Mouse (Mus musculus) midbrain, embryonic 11.5 days (tissue): ENCODE results near the gene Upk3bl. TPM values are rescaled to one million over a fixed set of nuclear protein-coding genes. Genes with fewer than 3 reads are reported as not detected.
"Not testable (repeated sequence)": the region's sequence is repeated elsewhere in the genome, so short reads cannot be mapped to it uniquely, and the experiment has no call there.

Experiments
- ATAC-seq: fragments of 200-750 bp; cut with Nextera tagmentation; 2 replicates; pipeline ENCODE4 v1.8.0; 2017; ENCODE audit warnings: moderate TSS enrichment, moderate library complexity; ENCODE audit not compliant: low FRiP score
- DNase-seq: peaks from one replicate; pipeline ENCODE4 v3.0.0; 2015; ENCODE audit warnings: low spot score; ENCODE audit errors: missing footprints
- H3K27ac ChIP-seq: fragments of 300-500 bp; sonication (generic); 2 replicates; pipeline ENCODE4 v1.5.1; 2014; ENCODE audit warnings: low read depth, low read length
- H3K27me3 ChIP-seq: fragments of 300-500 bp; sonication (generic); 2 replicates; pipeline ENCODE4 v1.6.1; 2014; ENCODE audit warnings: mild to moderate bottlenecking, low read length, moderate library complexity, mixed read lengths; ENCODE audit not compliant: control insufficient read depth, insufficient read depth
- H3K36me3 ChIP-seq: fragments of 300-500 bp; sonication (generic); 2 replicates; pipeline ENCODE4 v1.6.1; 2014; ENCODE audit warnings: mild to moderate bottlenecking, low read length, moderate library complexity, mixed read lengths; ENCODE audit not compliant: control insufficient read depth, insufficient read depth
- H3K4me1 ChIP-seq: fragments of 300-500 bp; sonication (generic); 2 replicates; pipeline ENCODE4 v1.6.1; 2014; ENCODE audit warnings: low read length; ENCODE audit not compliant: control insufficient read depth, insufficient read depth
- H3K4me2 ChIP-seq: fragments of 300-500 bp; sonication (generic); 2 replicates; pipeline ENCODE4 v1.6.1; 2014; ENCODE audit warnings: mild to moderate bottlenecking, moderate library complexity
- H3K4me3 ChIP-seq: fragments of 300-500 bp; sonication (generic); 2 replicates; pipeline ENCODE4 v1.5.1; 2014; ENCODE audit warnings: low read depth, low read length
- H3K9ac ChIP-seq: fragments of 300-500 bp; sonication (generic); 2 replicates; pipeline ENCODE4 v1.6.1; 2014; ENCODE audit warnings: low read length
- H3K9me3 ChIP-seq: fragments of 300-500 bp; sonication (generic); 2 replicates; pipeline ENCODE4 v1.6.1; 2016; ENCODE audit warnings: low read length; ENCODE audit not compliant: control insufficient read depth
- WGBS: fragments of 180-500 bp; shearing (Covaris S2); extraction: QIAGEN DNeasy Blood & Tissue Kit; methylation state at CpG from one replicate; pipeline ENCODE4 v1.1.7; 2014; 5-methylcytosine and 5-hydroxymethylcytosine counted together
- polyA plus RNA-seq: library from polyadenylated mRNA; unstranded; fragments of >200 nt; fragmentation: Nextera tagmentation; extraction: Ambion mirVana; gene quantifications from 2 replicates; pipeline ENCODE4 v1.2.1, GENCODE M21; 2014

Gene Upk3bl
- polyA plus RNA-seq, 1 experiment from 2014 or later, result 0.29 TPM

DNA sequence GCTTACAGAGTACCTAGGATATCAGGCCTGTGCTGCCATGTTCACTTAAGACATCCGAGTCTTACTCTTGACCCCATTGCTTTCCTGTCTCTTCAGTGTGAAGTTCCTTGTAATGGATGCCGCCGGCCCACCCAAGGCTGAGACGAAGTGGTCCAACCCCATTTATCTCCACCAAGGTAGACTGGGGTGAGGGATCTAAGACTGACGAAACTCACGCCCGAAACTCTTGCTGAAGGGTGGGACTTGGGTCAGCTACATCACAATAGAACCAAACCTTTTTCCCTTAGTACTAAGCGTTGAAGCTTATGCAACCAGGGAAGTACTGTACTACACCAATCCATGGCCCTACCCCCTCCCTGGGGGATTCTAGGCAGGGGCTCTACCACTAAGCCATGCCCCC, 12.6 kb upstream of the Upk3bl start:
- no peak overlapping the region for H3K27ac ChIP-seq
- H3K4me1 ChIP-seq, result no peaks in the 10 kb centered on the region; the same call in 1 of the 2 replicates
- H3K36me3 ChIP-seq, result no peaks in the 10 kb centered on the region
- DNase-seq (no peak), ATAC-seq (no peak)
- H3K4me2 ChIP-seq, result no peak overlapping the region
- H3K9me3 ChIP-seq, result no peaks in the 10 kb centered on the region
- no peak overlapping the region for H3K4me3 ChIP-seq
- H3K27me3 ChIP-seq, result no peaks in the 10 kb centered on the region
- no peak overlapping the region for H3K9ac ChIP-seq
- 96% methylated on average over 8 of the region's 8 CpGs for WGBS

DNA sequence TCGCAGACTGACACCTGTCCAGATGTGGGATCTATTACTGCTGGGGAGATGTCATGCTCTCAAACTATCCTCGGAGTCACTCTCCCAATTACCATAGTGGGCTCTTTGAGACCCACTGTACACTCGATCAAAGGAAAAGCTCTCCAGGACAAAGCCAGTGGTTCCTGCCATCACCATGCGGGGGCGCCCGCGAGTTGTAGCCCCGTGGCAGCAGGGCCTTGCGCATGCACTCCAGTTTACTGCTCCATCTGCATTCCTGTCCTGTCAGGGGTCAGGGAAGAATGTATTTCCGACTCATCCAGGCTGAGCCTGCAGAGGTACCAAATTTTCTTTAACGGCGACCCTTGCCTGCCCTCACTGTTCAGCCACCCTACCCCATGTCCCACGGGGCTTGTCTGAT, 9.4 kb upstream of the Upk3bl start:
- WGBS, result 69% methylated on average over 13 of the region's 13 CpGs
- DNase-seq (no peak), ATAC-seq (no peak)
- Histone ChIP-seq H3K27me3 (no peaks in the 10 kb centered on the region), H3K4me1 (no peaks in the 10 kb centered on the region; the same call in 1 of the 2 replicates), H3K27ac (no peak overlapping the region), H3K4me3 (no peak overlapping the region), H3K9me3 (no peaks in the 10 kb centered on the region), H3K9ac (no peak overlapping the region), H3K36me3 (no peaks in the 10 kb centered on the region), H3K4me2 (no peak overlapping the region)

DNA sequence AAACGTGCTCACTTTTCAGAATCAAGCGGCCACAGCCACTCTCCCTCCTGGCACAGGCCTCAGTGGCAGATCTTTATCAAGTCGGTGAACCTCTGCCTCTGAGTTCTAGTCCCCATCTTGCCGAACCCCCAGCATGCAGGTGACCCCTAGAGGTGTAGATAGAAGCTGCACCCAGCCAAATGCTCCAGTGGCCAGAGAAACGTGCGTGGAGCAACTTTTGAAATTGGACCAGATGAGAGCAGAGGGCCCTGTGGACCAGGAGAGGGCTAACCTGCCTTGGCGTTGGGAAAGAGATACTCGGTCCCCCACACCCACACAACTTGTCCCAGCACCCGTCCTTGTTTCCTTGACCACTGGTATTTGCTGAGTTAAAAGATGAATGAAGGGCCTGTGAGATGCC, 8.9 kb upstream of the Upk3bl start:
- Histone ChIP-seq H3K4me1 (no peaks in the 10 kb centered on the region; the same call in 1 of the 2 replicates), H3K9ac (no peak overlapping the region), H3K36me3 (no peaks in the 10 kb centered on the region), H3K4me2 (no peak overlapping the region), H3K27ac (no peak overlapping the region), H3K9me3 (no peaks in the 10 kb centered on the region), H3K4me3 (no peak overlapping the region), H3K27me3 (no peaks in the 10 kb centered on the region)
- 46% methylated on average over 9 of the region's 9 CpGs for WGBS
- DNase-seq (peak; percentile 89), ATAC-seq (no peak)

DNA sequence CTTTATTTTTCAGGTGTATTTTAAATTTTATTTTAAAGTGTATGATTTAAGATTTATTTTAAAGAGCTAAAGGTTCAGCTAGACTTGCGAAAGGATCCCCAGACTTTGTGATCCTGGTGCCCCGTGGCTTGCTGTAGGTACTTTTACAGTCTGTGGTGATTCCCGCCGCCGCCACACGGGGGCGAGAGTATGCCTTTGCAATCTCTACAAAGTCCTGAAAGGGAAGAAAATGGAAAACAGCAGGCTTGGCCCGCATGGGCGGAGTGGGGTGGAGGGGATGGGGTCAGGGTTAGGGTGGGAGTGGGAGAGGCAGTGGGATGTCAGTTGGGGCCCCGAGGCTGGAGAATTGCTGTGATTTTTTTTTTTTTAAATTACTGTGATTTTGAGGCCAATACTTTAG, 8.3 kb upstream of the Upk3bl start:
- H3K9ac ChIP-seq, result no peak overlapping the region
- H3K36me3 ChIP-seq, result no peaks in the 10 kb centered on the region
- no peaks in the 10 kb centered on the region for H3K27me3 ChIP-seq
- H3K4me2 ChIP-seq, result no peak overlapping the region
- DNase-seq, result peak; percentile 99
- WGBS, result 6% methylated on average over 10 of the region's 10 CpGs
- ATAC-seq, result 0 out of 2 replicates have a peak, but pooled peaks have one; percentile 57
- H3K4me1 ChIP-seq, result no peaks in the 10 kb centered on the region; the same call in 1 of the 2 replicates
- H3K27ac ChIP-seq, result no peak overlapping the region
- H3K9me3 ChIP-seq, result no peaks in the 10 kb centered on the region
- H3K4me3 ChIP-seq, result no peak overlapping the region

DNA sequence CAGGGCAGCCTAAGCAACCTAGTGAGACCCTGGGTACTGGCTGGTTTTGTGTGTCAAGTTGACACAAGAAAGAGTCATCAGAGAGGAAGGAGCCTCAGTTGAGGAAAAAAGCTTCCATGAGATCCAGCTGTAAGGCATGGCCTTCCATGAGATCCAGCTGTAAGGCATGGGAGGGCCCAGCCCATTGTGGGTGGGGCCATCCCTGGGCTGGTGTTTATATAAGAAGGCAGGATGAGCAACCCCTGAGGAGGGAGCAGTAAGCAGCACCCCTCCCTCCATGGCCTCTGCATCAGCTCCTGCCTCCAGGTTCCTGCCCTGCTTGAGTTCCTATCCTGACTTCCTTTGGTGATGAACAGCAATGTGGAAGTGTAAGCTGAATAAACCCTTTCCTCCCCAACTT, 5.8 kb upstream of the Upk3bl start:
- not testable (repeated sequence) for DNase-seq, H3K4me2 ChIP-seq, H3K4me3 ChIP-seq, H3K27me3 ChIP-seq, ATAC-seq, H3K9ac ChIP-seq, H3K36me3 ChIP-seq, H3K9me3 ChIP-seq, H3K27ac ChIP-seq
- H3K4me1 ChIP-seq, result peaks cover 12% of the 10 kb centered on the region

DNA sequence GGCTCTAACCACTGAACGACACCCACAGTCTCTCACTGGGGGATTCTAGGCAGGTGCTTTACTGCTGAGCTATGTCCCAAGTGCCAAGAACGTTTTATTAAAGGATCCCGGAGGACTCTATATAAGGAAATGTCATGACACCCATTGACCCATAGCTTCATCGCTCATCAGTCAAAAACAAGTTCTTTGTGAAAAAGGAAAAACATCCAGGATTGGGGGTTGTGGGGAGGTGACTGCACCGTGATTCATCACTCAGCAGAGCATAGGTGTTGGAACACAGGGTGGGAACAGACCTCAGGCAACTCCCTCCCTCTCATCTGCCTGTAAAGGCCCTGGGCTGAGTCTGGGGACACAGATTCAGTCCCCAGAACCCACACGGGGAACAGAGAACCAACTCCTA, 4.4 kb upstream of the Upk3bl start:
- WGBS, result 78% methylated on average over 6 of the region's 6 CpGs
- no peaks in the 10 kb centered on the region for H3K36me3 ChIP-seq
- H3K27me3 ChIP-seq, result no peaks in the 10 kb centered on the region
- H3K4me3 ChIP-seq, result no peak overlapping the region
- H3K27ac ChIP-seq, result no peak overlapping the region
- DNase-seq, result no peak
- H3K9me3 ChIP-seq, result no peaks in the 10 kb centered on the region
- H3K4me2 ChIP-seq, result no peak overlapping the region
- H3K9ac ChIP-seq, result no peak overlapping the region
- ATAC-seq, result no peak
- peaks cover 12% of the 10 kb centered on the region for H3K4me1 ChIP-seq

DNA sequence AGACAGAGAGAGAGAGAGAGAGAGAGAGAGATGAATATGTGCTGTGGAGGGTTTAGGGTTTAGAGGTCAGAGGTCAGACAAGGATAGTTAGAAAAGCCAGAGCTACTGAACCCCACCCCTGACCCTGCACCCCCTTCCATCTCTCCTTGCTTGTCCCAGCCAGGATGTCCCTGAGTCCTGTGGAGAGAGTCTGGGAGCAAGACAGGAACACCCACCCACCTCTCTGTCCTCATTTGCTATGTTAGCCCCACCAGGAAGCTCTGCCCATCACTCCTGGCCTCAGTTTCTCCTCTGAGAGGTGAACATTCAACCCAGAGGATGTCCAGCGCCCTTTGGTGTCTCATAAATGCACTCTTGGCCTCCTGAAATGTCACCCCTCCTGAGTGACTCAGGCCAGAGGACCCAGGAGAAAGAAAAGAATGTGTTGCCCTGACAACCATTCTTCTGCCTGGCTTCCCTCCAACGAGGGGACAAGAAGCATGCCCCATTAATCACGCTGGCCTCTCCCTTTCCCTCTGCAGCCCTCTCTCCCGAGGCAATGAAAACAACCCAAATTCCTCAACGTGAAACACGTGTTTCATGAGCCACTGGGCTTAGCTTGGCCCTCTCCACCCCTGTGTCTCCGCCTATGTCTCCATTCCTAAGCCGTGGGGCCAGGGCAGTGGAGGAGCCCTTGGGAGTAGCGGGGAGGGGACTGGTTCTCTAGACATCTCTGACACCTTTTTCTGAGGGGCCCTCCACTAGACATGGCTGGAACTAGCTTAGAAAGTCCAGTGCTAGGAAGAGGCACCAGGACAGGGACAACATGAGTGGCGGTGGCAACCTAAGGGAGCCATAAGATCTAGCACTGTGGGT, 2.8 kb upstream of the Upk3bl start:
- WGBS, result 11% methylated on average over 10 of the region's 10 CpGs
- peak overlapping the region; percentile 61 for H3K27ac ChIP-seq

DNA sequence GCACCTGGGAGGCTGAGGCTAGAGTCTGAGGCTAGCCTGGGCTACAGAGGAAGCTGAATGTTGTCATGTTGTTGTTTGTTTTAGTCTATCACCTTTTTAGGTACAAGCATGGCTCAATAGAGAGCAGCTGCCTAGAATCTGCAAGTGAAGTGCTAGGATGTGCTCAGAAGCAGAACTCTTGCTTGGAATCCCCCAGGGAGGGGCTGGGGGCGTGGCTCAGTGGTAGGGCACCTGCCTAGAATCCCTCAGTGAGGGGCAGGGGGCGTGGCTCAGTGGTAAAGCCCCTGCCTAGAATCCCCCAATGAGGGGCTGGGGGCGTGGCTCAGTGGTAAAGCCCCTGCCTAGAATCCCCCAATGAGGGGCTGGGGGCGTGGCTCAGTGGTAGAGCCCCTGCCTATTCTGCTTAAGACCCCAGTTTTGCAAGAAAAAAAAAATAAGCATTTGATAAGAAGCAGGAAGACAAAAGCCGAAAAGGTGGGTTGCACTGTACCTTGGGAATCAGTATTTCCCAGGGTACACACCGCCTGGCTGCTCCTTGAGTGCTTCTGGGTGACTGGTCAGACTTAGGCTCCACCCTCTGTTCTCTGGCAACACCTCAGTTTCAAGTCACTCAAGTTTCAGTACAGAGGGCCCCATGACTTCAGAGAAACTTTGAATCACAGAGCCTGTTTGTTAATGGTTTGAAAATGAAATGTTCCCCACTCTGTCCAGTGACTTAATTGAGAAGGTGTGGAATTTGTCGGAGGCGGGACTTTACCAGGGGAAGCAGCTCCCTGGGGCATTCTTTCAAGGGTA, 1.2 kb upstream of the Upk3bl start:
- H3K27ac ChIP-seq, result no peak overlapping the region
- DNase-seq (no peak), ATAC-seq (no peak)
- H3K4me3 ChIP-seq, result no peak overlapping the region
- no peaks in the 10 kb centered on the region for H3K9me3 ChIP-seq
- WGBS, result 81% methylated on average over 8 of the region's 8 CpGs
- no peaks in the 10 kb centered on the region for H3K36me3 ChIP-seq
- H3K9ac ChIP-seq, result no peak overlapping the region
- H3K4me2 ChIP-seq, result no peak overlapping the region
- H3K4me1 ChIP-seq, result peaks cover 12% of the 10 kb centered on the region
- H3K27me3 ChIP-seq, result no peaks in the 10 kb centered on the region

More for the DNA sequence above, 2.8 kb upstream of the Upk3bl start:
- H3K27me3 ChIP-seq, result no peaks in the 10 kb centered on the region
- peak overlapping the region; percentile 20; the same call in 1 of the 2 replicates for H3K9ac ChIP-seq
- peak; percentile 84 for ATAC-seq
- no peaks in the 10 kb centered on the region for H3K36me3 ChIP-seq
- DNase-seq, result peak; percentile 89
- H3K4me1 ChIP-seq, result peaks cover 12% of the 10 kb centered on the region
- H3K9me3 ChIP-seq, result no peaks in the 10 kb centered on the region
- no peak overlapping the region; the same call in 1 of the 2 replicates for H3K4me2 ChIP-seq
- H3K4me3 ChIP-seq, result no peak overlapping the region

DNA sequence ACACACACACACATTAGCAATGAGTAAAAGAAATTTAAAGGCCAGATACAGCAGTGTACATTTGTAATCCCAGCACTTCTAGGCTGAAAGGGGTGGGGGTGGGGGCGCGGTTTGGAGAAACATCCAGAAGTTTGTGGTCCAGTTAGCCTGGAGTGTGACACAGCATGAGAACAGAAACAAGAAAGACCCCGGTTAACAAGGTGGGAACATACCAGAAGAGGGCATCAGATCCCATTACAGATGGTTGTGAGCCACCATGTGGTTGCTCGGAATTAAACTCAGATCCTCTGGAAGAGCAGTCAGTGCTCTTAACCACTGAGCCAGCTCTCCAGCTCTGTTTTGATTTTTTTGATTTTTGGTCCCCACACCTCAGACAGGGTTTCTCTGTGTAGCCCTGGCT, 1.8 kb downstream of the Upk3bl start:
- no peaks in the 10 kb centered on the region for H3K27me3 ChIP-seq
- H3K4me3 ChIP-seq, result no peak overlapping the region
- no peaks in the 10 kb centered on the region for H3K9me3 ChIP-seq
- H3K36me3 ChIP-seq, result no peaks in the 10 kb centered on the region
- WGBS, result 40% methylated on average over 4 of the region's 4 CpGs
- H3K4me1 ChIP-seq, result peaks cover 12% of the 10 kb centered on the region
- no peak overlapping the region for H3K9ac ChIP-seq
- ATAC-seq, result no peak
- no peak overlapping the region for H3K4me2 ChIP-seq
- DNase-seq, result no peak
- H3K27ac ChIP-seq, result no peak overlapping the region
